Mouse (Mus musculus) thymus, adult 2 months (tissue): ENCODE results near the gene Chml. TPM values are rescaled to one million over a fixed set of nuclear protein-coding genes. Genes with fewer than 3 reads are reported as not detected.
A peak's percentile ranks its signal among the peaks of the same experiment; 100 is the strongest.

Experiments
- DNase-seq: peaks from one replicate; pipeline ENCODE4 v3.0.0; 2021
- H3K27ac ChIP-seq: fragments of 200-500 bp; 2 replicates; pipeline ENCODE4 v1.5.1; 2012; ENCODE audit warnings: low read length, control low read depth; ENCODE audit not compliant: control insufficient read depth, insufficient read depth
- H3K27me3 ChIP-seq: fragments of 200-500 bp; 2 replicates; pipeline ENCODE4 v1.6.1; 2012; ENCODE audit warnings: mild to moderate bottlenecking, low read length, moderate library complexity, mixed read lengths; ENCODE audit not compliant: control insufficient read depth, insufficient read depth
- H3K36me3 ChIP-seq: fragments of 200-500 bp; 2 replicates; pipeline ENCODE4 v1.6.1; 2012; ENCODE audit warnings: mild to moderate bottlenecking, low read length, moderate library complexity; ENCODE audit not compliant: control insufficient read depth, insufficient read depth
- H3K4me1 ChIP-seq: fragments of 200-500 bp; replicated peaks from 2 replicates; pipeline ENCODE4 v1.6.1; 2012; ENCODE audit warnings: low read length; ENCODE audit not compliant: control insufficient read depth, insufficient read depth
- H3K4me3 ChIP-seq: fragments of 200-500 bp; 2 replicates; pipeline ENCODE4 v1.5.1; 2012; ENCODE audit warnings: mild to moderate bottlenecking, low read length, control low read depth, moderate library complexity; ENCODE audit not compliant: control insufficient read depth, insufficient read depth
- CTCF ChIP-seq: fragments of 200-500 bp; IDR thresholded peaks from 2 replicates; pipeline ENCODE4 v1.5.1; 2012; ENCODE audit warnings: mild to moderate bottlenecking, control low read depth, low read length, moderate library complexity, borderline replicate concordance; ENCODE audit not compliant: control insufficient read depth, poor library complexity, insufficient read depth; ENCODE audit errors: extremely low read depth
- POLR2A ChIP-seq: fragments of 200-500 bp; IDR thresholded peaks from 2 replicates; pipeline ENCODE4 v1.6.1; 2012; ENCODE audit warnings: mild to moderate bottlenecking, low read length, control low read depth, moderate library complexity; ENCODE audit not compliant: control insufficient read depth, poor library complexity, insufficient read depth; ENCODE audit errors: extremely low read depth
- WGBS: fragments of 180-500 bp; shearing (Covaris S2); methylation state at CpG from one replicate; pipeline ENCODE4 v1.1.7; 2018; 5-methylcytosine and 5-hydroxymethylcytosine counted together
- polyA plus RNA-seq: library from polyadenylated mRNA; depleted of rRNA; stranded (reverse); fragments of >200 nt; gene quantifications from 2 replicates; pipeline ENCODE4 v1.2.3, GENCODE M21; 2012

Chml gene
- polyA plus RNA-seq, 1 experiment = 18.3 TPM

DNA sequence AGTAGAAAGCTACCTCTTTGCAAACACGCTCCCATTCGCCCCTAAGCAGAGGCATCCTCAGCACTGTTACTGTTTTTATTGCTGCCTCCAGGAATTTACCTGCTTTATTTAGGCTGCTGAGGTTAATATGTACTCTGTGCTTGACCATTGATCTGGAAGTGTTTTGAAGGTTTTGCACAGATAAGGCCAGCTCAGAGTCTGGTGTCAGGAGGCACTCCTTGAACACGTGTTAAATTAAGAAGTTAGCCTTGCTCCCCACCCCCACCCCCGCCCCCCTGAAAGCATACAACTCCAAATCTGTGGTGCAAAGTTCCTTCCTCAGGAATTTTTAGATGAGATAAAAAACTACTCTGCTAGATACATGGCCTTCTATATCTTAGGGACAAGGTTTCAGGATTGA, 8.4 kb upstream of the Chml start:
- WGBS = 78% methylated on average over 4 of the region's 4 CpGs
- no peaks in the 10 kb centered on the region for H3K27me3 ChIP-seq
- no peak overlapping the region for H3K27ac ChIP-seq
- TF ChIP-seq CTCF (no peak), POLR2A (no peak)
- H3K36me3 ChIP-seq = no peaks in the 10 kb centered on the region
- no peaks in the 10 kb centered on the region for H3K4me1 ChIP-seq
- H3K4me3 ChIP-seq = no peak overlapping the region
- no peak for DNase-seq

DNA sequence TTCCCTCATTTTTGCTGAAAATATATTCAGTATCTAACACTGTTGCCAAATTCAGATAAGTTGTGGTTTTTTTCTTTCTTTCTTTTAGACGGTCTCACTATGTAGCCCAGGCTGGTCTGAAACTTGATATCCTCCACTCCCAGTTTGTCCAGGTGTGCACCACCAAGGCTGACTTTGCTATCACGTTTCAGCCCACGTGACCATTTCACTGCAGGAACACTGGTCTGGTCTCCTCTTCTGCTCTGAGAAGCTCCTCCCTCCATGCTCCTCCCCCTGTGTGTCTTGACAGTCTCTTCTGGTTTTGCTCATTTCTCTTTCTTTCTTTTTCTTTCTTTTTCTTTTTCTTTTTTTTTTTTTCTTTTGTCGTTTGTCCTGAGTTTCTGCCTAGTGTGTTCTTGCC, 7.1 kb upstream of the Chml start:
- WGBS = 22% methylated on average over 4 of the region's 4 CpGs
- DNase-seq = peak; percentile 18
- TF ChIP-seq CTCF (no peak), POLR2A (no peak)
- Histone ChIP-seq H3K27ac (no peak overlapping the region), H3K4me3 (no peak overlapping the region), H3K27me3 (no peaks in the 10 kb centered on the region), H3K36me3 (no peaks in the 10 kb centered on the region), H3K4me1 (no peaks in the 10 kb centered on the region)

DNA sequence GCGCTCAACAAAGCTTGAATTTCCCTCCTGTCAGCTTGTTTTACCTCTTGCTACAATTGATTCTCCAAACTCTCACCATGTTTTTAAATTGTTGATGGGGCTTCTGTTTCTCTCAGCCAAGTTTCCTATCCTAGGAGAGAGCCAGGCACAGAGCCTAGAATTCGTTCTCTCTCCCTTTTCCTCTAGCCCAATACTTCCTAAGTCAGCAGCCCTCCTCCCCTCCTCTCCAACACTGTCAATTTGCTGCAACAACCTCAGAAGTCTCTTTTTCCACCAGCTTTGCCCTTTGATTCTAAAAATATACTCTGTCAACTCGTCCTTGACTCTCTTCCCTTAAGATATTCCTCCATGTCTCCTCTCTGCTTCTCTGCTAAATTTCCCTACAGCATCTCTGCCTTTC, 6.7 kb upstream of the Chml start:
- H3K27ac ChIP-seq = no peak overlapping the region
- no peaks in the 10 kb centered on the region for H3K4me1 ChIP-seq
- no peak for DNase-seq
- no peak for TF ChIP-seq POLR2A
- no peak for TF ChIP-seq CTCF
- H3K36me3 ChIP-seq = no peaks in the 10 kb centered on the region
- H3K27me3 ChIP-seq = no peaks in the 10 kb centered on the region
- no peak overlapping the region for H3K4me3 ChIP-seq
- WGBS = 62% methylated on average over 3 of the region's 3 CpGs

DNA sequence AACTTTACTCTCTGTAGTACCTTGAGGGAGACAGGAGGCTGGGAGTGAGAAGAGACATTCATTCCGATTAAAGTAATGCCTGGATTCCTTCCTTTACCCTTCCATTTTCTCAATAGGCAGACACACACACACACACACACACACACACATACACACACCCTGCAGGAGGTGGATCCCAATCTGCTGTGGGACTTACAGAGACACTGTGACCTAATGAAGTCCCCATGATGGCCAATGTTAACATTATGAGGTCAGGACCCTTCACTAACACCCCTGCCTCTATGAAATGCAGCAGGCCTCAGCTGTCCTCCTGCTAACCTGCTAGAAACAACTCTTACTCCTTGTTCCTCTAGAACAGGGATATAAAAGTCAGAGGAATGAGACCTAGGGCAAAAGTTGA, 5.6 kb upstream of the Chml start, which contains the start of gene Wdr64:
Wdr64 (plus strand) TSS at position 301 of the 400 bp plus-strand sequence.
- H3K4me1 ChIP-seq = no peaks in the 10 kb centered on the region
- 97% methylated on average over 1 of the region's 1 CpGs for WGBS
- no peaks in the 10 kb centered on the region for H3K36me3 ChIP-seq
- H3K27me3 ChIP-seq = no peaks in the 10 kb centered on the region
- no peak within 1 kb of the TSS for H3K4me3 ChIP-seq
- TF ChIP-seq CTCF = no peak
- no peak for TF ChIP-seq POLR2A
- H3K27ac ChIP-seq = no peak within 1 kb of the TSS
- no peak for DNase-seq

- TF ChIP-seq CTCF (no peak), POLR2A (no peak)
- no peak overlapping the region for H3K4me3 ChIP-seq
- WGBS = 41% methylated on average over 12 of the region's 12 CpGs
- no peak overlapping the region for H3K27ac ChIP-seq
- H3K4me1 ChIP-seq = peaks cover 7% of the 10 kb centered on the region
- peak; percentile 20 for DNase-seq
- no peaks in the 10 kb centered on the region for H3K27me3 ChIP-seq
- H3K36me3 ChIP-seq = no peaks in the 10 kb centered on the region
These were observed 794 bp upstream of the Chml start for GRCm38 (mm10) chr1:175693429-175693960.

- WGBS = under 1% methylated on average over 17 of the region's 17 CpGs
- Histone ChIP-seq H3K27ac (no peak overlapping the region), H3K36me3 (no peaks in the 10 kb centered on the region), H3K27me3 (no peaks in the 10 kb centered on the region), H3K4me1 (peaks cover 7% of the 10 kb centered on the region), H3K4me3 (peak overlapping the region; percentile 17; the same call in 1 of the 2 replicates)
- DNase-seq = no peak
- TF ChIP-seq POLR2A (no peak), CTCF (no peak)
These were observed 278 bp upstream of the Chml start for GRCm38 (mm10) chr1:175692997-175693361.
